Mouse (Mus musculus): ENCODE data around the gene Fam136a. TPM values are rescaled to one million over a fixed set of nuclear protein-coding genes. Genes with fewer than 3 reads are reported as not detected.

Gene Fam136a
- total RNA-seq, 1 experiment from 2014 or later: 66.4 TPM

GRCm38 (mm10) chr6:86387313-86387712 is 21.9 kb downstream of the Fam136a start:
- ATAC-seq (replicated peaks in 1 of 2; ENCODE audit: insufficient read depth in 1 of 2, low FRiP score in 2 of 2, low TSS enrichment in 1 of 2, low read depth in 1 of 2, poor library complexity in 2 of 2, severe bottlenecking in 2 of 2): no peak

- ATAC-seq (replicated peaks in 1 of 2; ENCODE audit: insufficient read depth in 1 of 2, low FRiP score in 2 of 2, low TSS enrichment in 1 of 2, low read depth in 1 of 2, poor library complexity in 2 of 2, severe bottlenecking in 2 of 2): no peak
Observed at GRCm38 (mm10) chr6:86388461-86388860, 23.0 kb downstream of the Fam136a start.

GRCm38 (mm10) chr6:86391326-86391725 is 25.9 kb downstream of the Fam136a start:
- no peak for ATAC-seq (replicated peaks in 1 of 2; ENCODE audit: insufficient read depth in 1 of 2, low FRiP score in 2 of 2, low TSS enrichment in 1 of 2, low read depth in 1 of 2, poor library complexity in 2 of 2, severe bottlenecking in 2 of 2)

- ATAC-seq (replicated peaks in 1 of 2; ENCODE audit: insufficient read depth in 1 of 2, low FRiP score in 2 of 2, low TSS enrichment in 1 of 2, low read depth in 1 of 2, poor library complexity in 2 of 2, severe bottlenecking in 2 of 2): no peak
Observed at GRCm38 (mm10) chr6:86393187-86393586, 27.7 kb downstream of the Fam136a start.

GRCm38 (mm10) chr6:86394078-86394720 is 28.8 kb downstream of the Fam136a start:
- ATAC-seq (replicated peaks in 1 of 2; ENCODE audit: insufficient read depth in 1 of 2, low FRiP score in 2 of 2, low TSS enrichment in 1 of 2, low read depth in 1 of 2, poor library complexity in 2 of 2, severe bottlenecking in 2 of 2): no peak

- ATAC-seq (replicated peaks in 1 of 2; ENCODE audit: insufficient read depth in 1 of 2, low FRiP score in 2 of 2, low TSS enrichment in 1 of 2, low read depth in 1 of 2, poor library complexity in 2 of 2, severe bottlenecking in 2 of 2): no peak
Observed at GRCm38 (mm10) chr6:86395021-86395420, 29.6 kb downstream of the Fam136a start.

GRCm38 (mm10) chr6:86395969-86396368 is 30.5 kb downstream of the Fam136a start:
- no peak for ATAC-seq (replicated peaks in 1 of 2; ENCODE audit: insufficient read depth in 1 of 2, low FRiP score in 2 of 2, low TSS enrichment in 1 of 2, low read depth in 1 of 2, poor library complexity in 2 of 2, severe bottlenecking in 2 of 2)

GRCm38 (mm10) chr6:86396581-86397256 is 31.3 kb downstream of the Fam136a start, which contains the start of gene Pcyox1:
Gene Pcyox1 (minus strand): TSS chr6:86397154.
- peak; percentile 80 to 85 for ATAC-seq (replicated peaks in 1 of 2; ENCODE audit: insufficient read depth in 1 of 2, low FRiP score in 2 of 2, low TSS enrichment in 1 of 2, low read depth in 1 of 2, poor library complexity in 2 of 2, severe bottlenecking in 2 of 2)

- peak; percentile 5 to 9 for ATAC-seq (replicated peaks in 1 of 2; ENCODE audit: insufficient read depth in 1 of 2, low FRiP score in 2 of 2, low TSS enrichment in 1 of 2, low read depth in 1 of 2, poor library complexity in 2 of 2, severe bottlenecking in 2 of 2)
Observed at GRCm38 (mm10) chr6:86397257-86397980, 32.0 kb downstream of the Fam136a start.

- no peak for ATAC-seq (replicated peaks in 1 of 2; ENCODE audit: insufficient read depth in 1 of 2, low FRiP score in 2 of 2, low TSS enrichment in 1 of 2, low read depth in 1 of 2, poor library complexity in 2 of 2, severe bottlenecking in 2 of 2)
Observed at GRCm38 (mm10) chr6:86398986-86399385, 33.5 kb downstream of the Fam136a start.

- ATAC-seq (replicated peaks in 1 of 2; ENCODE audit: insufficient read depth in 1 of 2, low FRiP score in 2 of 2, low TSS enrichment in 1 of 2, low read depth in 1 of 2, poor library complexity in 2 of 2, severe bottlenecking in 2 of 2): no peak
Observed at GRCm38 (mm10) chr6:86399995-86400394, 34.5 kb downstream of the Fam136a start.

GRCm38 (mm10) chr6:86400972-86401371 is 35.5 kb downstream of the Fam136a start:
- ATAC-seq (replicated peaks in 1 of 2; ENCODE audit: insufficient read depth in 1 of 2, low FRiP score in 2 of 2, low TSS enrichment in 1 of 2, low read depth in 1 of 2, poor library complexity in 2 of 2, severe bottlenecking in 2 of 2): peak; percentile 52 to 66

- no peak for ATAC-seq (replicated peaks in 1 of 2; ENCODE audit: insufficient read depth in 1 of 2, low FRiP score in 2 of 2, low TSS enrichment in 1 of 2, low read depth in 1 of 2, poor library complexity in 2 of 2, severe bottlenecking in 2 of 2)
Observed at GRCm38 (mm10) chr6:86402681-86403607, 37.5 kb downstream of the Fam136a start.

- peak; percentile 33 to 34; a peak in 2 of 4 replicates for ATAC-seq (replicated peaks in 1 of 2; ENCODE audit: insufficient read depth in 1 of 2, low FRiP score in 2 of 2, low TSS enrichment in 1 of 2, low read depth in 1 of 2, poor library complexity in 2 of 2, severe bottlenecking in 2 of 2)
Observed at GRCm38 (mm10) chr6:86403728-86404099, 38.3 kb downstream of the Fam136a start.

GRCm38 (mm10) chr6:86404100-86404861 is 38.8 kb downstream of the Fam136a start, which contains the start of gene Tia1:
Gene Tia1 (plus strand): TSS chr6:86404219.
- peak; percentile 94 to 96 for ATAC-seq (replicated peaks in 1 of 2; ENCODE audit: insufficient read depth in 1 of 2, low FRiP score in 2 of 2, low TSS enrichment in 1 of 2, low read depth in 1 of 2, poor library complexity in 2 of 2, severe bottlenecking in 2 of 2)

GRCm38 (mm10) chr6:86404996-86405395 is 39.5 kb downstream of the Fam136a start:
- no peak for ATAC-seq (replicated peaks in 1 of 2; ENCODE audit: insufficient read depth in 1 of 2, low FRiP score in 2 of 2, low TSS enrichment in 1 of 2, low read depth in 1 of 2, poor library complexity in 2 of 2, severe bottlenecking in 2 of 2)

- ATAC-seq (replicated peaks in 1 of 2; ENCODE audit: insufficient read depth in 1 of 2, low FRiP score in 2 of 2, low TSS enrichment in 1 of 2, low read depth in 1 of 2, poor library complexity in 2 of 2, severe bottlenecking in 2 of 2): no peak
Observed at GRCm38 (mm10) chr6:86406306-86406705, 40.9 kb downstream of the Fam136a start.
